Mouse (Mus musculus): ENCODE data around the gene Tbkbp1. TPM values are rescaled to one million over a fixed set of nuclear protein-coding genes. Genes with fewer than 3 reads are reported as not detected.

The Tbkbp1 gene
- total and polyA plus RNA-seq, 2 experiments, result 1.0 to 6.4 TPM

DNA sequence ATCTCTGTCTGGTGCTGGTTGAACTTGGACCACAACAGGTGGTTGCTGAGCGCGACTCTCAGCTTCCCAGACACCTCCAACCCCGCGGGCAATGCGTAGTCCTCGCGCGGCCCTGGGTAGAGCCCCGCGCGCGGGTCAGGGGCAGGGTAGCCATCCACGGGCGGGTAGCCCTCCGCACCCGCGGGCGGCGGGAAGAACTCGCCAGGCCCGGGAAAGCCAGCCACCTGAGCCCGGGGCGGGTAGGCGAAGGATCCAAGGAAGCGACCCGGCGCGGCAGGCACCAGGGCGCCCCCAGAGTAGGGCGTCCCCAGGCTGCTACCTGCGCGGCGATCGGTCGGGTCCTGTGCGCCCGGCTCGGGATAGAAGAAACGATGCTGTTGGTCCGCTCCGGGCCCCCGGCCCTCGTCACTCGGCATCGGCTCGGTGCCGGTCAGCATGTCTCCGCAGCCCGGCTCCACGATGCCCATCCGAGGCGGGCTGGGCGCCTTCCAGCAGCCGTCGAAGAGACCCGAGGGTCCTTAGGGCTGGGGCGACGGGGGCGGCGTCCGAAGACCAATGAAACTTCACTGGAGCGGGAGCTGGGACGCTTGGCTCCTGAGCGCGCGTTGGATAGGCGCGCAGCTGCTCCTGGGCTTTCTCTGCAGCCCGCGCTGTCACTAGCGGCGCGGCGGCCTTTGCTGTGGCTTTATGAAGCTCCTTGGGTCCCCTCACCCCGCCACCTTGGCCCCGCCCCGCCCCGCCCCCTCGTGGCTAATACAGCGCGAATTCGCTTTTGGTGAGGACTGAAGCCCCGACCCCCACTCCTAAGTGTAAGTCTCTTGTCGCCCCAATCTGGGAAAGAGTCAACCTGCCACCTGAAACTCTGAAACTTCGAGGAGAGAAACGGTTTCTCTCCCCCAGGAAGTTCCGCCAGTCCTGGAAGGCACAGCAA is 36.4 kb downstream of the Tbkbp1 start, which contains the start of gene Tbx21:
Gene Tbx21 (minus strand): TSS at position 661 of the 931 bp plus-strand sequence.
- no peak for DNase-seq (ENCODE audit: extremely low read depth, low read depth, low spot score)
- peak within 1 kb of the TSS; percentile 17 for H3K9ac ChIP-seq (ENCODE audit: low read depth, low read length)
- no peaks in the 10 kb centered on the region for H3K79me2 ChIP-seq (ENCODE audit: control insufficient read depth, insufficient read depth, low read length)
- no peak within 1 kb of the TSS for H3K27ac ChIP-seq (replicated peaks; ENCODE audit: insufficient read depth, low read depth, low read length)
- no peaks in the 10 kb centered on the region for H3K36me3 ChIP-seq (ENCODE audit: control insufficient read depth, insufficient read depth, low read length)
- peak within 1 kb of the TSS; percentile 21 for H3K4me3 ChIP-seq (ENCODE audit: insufficient read depth, low read depth, low read length)
- WGBS, result 2% methylated on average over 87 of the region's 87 CpGs
- TF ChIP-seq CTCF (IDR thresholded peaks at IDR 0.05; ENCODE audit: low read depth, low read length) (no peak), POLR2A (IDR thresholded peaks at IDR 0.05; ENCODE audit: extremely low read depth, insufficient read depth, low read length) (no peak)
- peaks cover 3% of the 10 kb centered on the region; the same call in 1 of the 2 replicates for H3K4me1 ChIP-seq (ENCODE audit: control insufficient read depth, insufficient read depth, low read length)
- peaks cover 11% of the 10 kb centered on the region for H3K27me3 ChIP-seq (ENCODE audit: control insufficient read depth, insufficient read depth, low read length)

DNA sequence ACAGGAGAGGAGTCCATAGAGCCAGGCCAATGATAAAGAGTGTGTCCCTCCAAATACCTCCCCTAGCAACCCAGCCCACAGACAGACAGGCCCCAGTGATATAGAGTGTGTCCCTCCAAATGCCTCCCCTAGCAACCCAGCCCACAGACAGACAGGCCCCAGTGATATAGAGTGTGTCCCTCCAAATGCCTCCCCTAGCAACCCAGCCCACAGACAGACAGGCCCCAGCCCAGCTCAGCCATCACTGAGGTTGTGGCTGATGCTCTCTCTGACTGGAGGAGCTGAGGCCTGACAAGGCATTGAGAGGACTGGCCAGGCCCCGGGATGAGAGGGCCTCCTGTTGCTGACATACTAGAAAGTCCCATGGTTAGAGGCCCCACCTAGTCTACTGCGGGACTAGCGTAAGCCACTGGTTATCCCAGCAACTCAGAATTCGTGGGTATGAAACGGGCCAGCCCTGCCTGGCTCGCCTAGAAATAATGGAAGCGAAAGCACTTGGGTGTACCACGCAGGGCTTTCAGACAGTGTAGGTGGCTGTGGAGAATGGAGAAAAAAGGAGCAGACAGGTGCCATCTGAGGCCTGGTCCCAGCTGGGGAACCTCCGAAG is 38.7 kb downstream of the Tbkbp1 start:
- 93% methylated on average over 9 of the region's 9 CpGs for WGBS

DNA sequence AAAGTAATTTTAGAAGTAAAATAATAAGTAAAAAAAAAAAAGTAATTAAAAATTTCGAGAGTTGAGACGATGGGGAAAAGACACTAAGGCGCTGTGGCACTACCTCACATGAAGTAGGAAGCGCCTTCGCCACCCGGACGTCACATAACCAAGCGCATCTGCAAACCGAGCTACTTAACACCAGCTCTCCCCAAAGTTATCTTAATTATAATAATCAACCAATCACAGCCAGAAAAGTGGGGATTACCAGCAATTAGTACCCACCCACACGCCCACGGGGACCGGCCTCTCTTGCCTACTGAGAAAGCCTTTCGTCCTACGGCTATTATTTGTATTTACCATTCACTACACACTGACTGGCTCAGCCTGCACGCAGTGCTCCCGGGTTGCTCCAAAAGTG is 42.3 kb downstream of the Tbkbp1 start:
- WGBS, result 77% methylated on average over 16 of the region's 16 CpGs
- no peaks in the 10 kb centered on the region for H3K4me1 ChIP-seq (ENCODE audit: control insufficient read depth, insufficient read depth, low read length)

More for the DNA sequence above, 38.7 kb downstream of the Tbkbp1 start:
- Histone ChIP-seq H3K4me1 (ENCODE audit: control insufficient read depth, insufficient read depth, low read length) (peaks cover 3% of the 10 kb centered on the region; the same call in 1 of the 2 replicates), H3K27ac (replicated peaks; ENCODE audit: insufficient read depth, low read depth, low read length) (no peak overlapping the region), H3K79me2 (ENCODE audit: control insufficient read depth, insufficient read depth, low read length) (no peaks in the 10 kb centered on the region), H3K9ac (ENCODE audit: low read depth, low read length) (no peak overlapping the region), H3K4me3 (ENCODE audit: insufficient read depth, low read depth, low read length) (no peak overlapping the region), H3K36me3 (ENCODE audit: control insufficient read depth, insufficient read depth, low read length) (no peaks in the 10 kb centered on the region), H3K27me3 (ENCODE audit: control insufficient read depth, insufficient read depth, low read length) (peaks cover 11% of the 10 kb centered on the region)
- no peak for TF ChIP-seq POLR2A (IDR thresholded peaks at IDR 0.05; ENCODE audit: extremely low read depth, insufficient read depth, low read length)
- TF ChIP-seq CTCF (IDR thresholded peaks at IDR 0.05; ENCODE audit: low read depth, low read length), result no peak
- DNase-seq (ENCODE audit: extremely low read depth, low read depth, low spot score), result no peak

DNA sequence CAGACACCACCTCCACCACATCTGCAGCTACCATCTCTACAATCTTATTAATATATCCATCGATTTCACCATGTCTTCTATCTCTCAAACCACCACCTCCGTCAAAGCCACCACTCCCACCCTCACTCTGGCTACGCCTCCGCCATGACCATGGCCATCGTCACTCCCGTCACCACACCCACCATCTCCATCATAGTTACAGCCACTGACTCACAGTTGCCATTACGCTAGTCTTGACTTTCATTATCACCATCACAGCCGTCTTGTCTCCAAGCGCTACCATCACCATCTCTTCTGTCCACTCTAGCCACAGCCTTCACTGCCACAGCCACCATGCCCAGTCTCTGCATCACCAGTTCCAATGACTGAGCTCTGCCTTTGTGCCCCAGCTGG is 47.2 kb downstream of the Tbkbp1 start:
- 94% methylated on average over 9 of the region's 9 CpGs for WGBS
- H3K4me1 ChIP-seq (ENCODE audit: control insufficient read depth, insufficient read depth, low read length), result no peaks in the 10 kb centered on the region
- no peak for DNase-seq (ENCODE audit: extremely low read depth, low read depth, low spot score)
- no peaks in the 10 kb centered on the region for H3K79me2 ChIP-seq (ENCODE audit: control insufficient read depth, insufficient read depth, low read length)
- H3K4me3 ChIP-seq (ENCODE audit: insufficient read depth, low read depth, low read length), result no peak overlapping the region
- TF ChIP-seq CTCF (IDR thresholded peaks at IDR 0.05; ENCODE audit: low read depth, low read length) (no peak), POLR2A (IDR thresholded peaks at IDR 0.05; ENCODE audit: extremely low read depth, insufficient read depth, low read length) (no peak)
- H3K36me3 ChIP-seq (ENCODE audit: control insufficient read depth, insufficient read depth, low read length), result no peaks in the 10 kb centered on the region
- H3K27me3 ChIP-seq (ENCODE audit: control insufficient read depth, insufficient read depth, low read length), result no peaks in the 10 kb centered on the region
- H3K9ac ChIP-seq (ENCODE audit: low read depth, low read length), result no peak overlapping the region
- H3K27ac ChIP-seq (replicated peaks; ENCODE audit: insufficient read depth, low read depth, low read length), result no peak overlapping the region

More for the DNA sequence above, 42.3 kb downstream of the Tbkbp1 start:
- Histone ChIP-seq H3K27me3 (ENCODE audit: control insufficient read depth, insufficient read depth, low read length) (no peaks in the 10 kb centered on the region), H3K79me2 (ENCODE audit: control insufficient read depth, insufficient read depth, low read length) (no peaks in the 10 kb centered on the region), H3K36me3 (ENCODE audit: control insufficient read depth, insufficient read depth, low read length) (no peaks in the 10 kb centered on the region), H3K9ac (ENCODE audit: low read depth, low read length) (no peak overlapping the region), H3K27ac (replicated peaks; ENCODE audit: insufficient read depth, low read depth, low read length) (no peak overlapping the region), H3K4me3 (ENCODE audit: insufficient read depth, low read depth, low read length) (no peak overlapping the region)
- TF ChIP-seq CTCF (IDR thresholded peaks at IDR 0.05; ENCODE audit: low read depth, low read length) (no peak), POLR2A (IDR thresholded peaks at IDR 0.05; ENCODE audit: extremely low read depth, insufficient read depth, low read length) (no peak)
- no peak for DNase-seq (ENCODE audit: extremely low read depth, low read depth, low spot score)

DNA sequence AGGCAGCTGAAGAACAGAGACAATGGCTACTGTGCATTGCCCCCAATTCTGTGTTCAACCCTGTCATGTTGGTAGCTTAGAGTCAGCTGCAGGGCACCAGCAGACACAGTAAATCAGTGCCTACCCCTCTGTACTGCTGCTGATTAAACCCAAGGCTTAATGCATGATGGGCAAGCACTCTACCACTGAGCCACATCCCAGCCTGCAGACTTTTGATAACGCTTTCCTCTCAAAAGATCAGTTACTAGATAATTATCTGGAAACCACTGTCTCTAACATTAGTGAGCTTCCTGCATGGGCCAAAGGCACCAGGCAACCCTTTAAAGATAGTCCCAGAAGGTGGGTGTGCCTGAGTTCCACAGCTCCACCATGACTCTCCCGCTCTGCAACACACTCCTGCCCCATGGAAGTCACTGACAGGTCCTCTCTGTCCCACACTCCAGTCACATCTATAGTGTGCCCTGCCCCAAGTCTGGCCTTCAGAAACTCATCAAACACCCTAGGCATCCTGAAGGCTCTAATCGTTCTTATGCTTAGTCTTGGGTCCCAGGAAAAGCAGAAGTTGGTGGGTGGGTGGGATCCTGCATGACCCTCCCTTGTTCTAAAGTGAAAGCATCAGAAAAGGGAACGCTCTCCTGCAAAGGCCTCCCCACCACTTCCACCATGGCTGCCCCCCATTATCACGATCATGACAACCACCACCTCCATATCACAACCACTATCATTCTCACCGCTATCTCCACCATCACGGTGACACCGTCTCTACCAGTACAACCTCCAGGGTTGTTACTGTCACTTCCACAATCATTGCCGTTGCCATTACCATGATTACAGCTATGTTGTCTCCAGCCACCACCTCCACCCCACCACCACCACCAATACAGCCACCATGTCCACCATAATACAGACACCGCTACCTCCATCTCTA is 47.9 kb downstream of the Tbkbp1 start:
- TF ChIP-seq CTCF (IDR thresholded peaks at IDR 0.05; ENCODE audit: low read depth, low read length) (no peak), POLR2A (IDR thresholded peaks at IDR 0.05; ENCODE audit: extremely low read depth, insufficient read depth, low read length) (no peak)
- DNase-seq (ENCODE audit: extremely low read depth, low read depth, low spot score), result no peak
- Histone ChIP-seq H3K4me3 (ENCODE audit: insufficient read depth, low read depth, low read length) (no peak overlapping the region), H3K9ac (ENCODE audit: low read depth, low read length) (no peak overlapping the region), H3K27ac (replicated peaks; ENCODE audit: insufficient read depth, low read depth, low read length) (no peak overlapping the region), H3K36me3 (ENCODE audit: control insufficient read depth, insufficient read depth, low read length) (no peaks in the 10 kb centered on the region), H3K79me2 (ENCODE audit: control insufficient read depth, insufficient read depth, low read length) (no peaks in the 10 kb centered on the region), H3K4me1 (ENCODE audit: control insufficient read depth, insufficient read depth, low read length) (no peaks in the 10 kb centered on the region), H3K27me3 (ENCODE audit: control insufficient read depth, insufficient read depth, low read length) (no peaks in the 10 kb centered on the region)
- 89% methylated on average over 10 of the region's 10 CpGs for WGBS
